Comparison of ENCODE assay signal across 24 mouse cellular contexts in genomic region chr7:144753657-144754031, GRCm38 (mm10). TPM values are rescaled to one million over a fixed set of nuclear protein-coding genes. Genes with fewer than 3 reads are reported as not detected.
DNase-seq lines count a peak whose midpoint lies in the region; ATAC-seq lines count a peak whose summit lies in the region.
"Had no signal": no experiment of that assay in that cellular context is flagged by ENCODE, and none has a peak within 500 bp of the region (broad histone marks: within the 10 kb centered on the region; RNA-seq: fewer than 3 reads in every experiment).

No protein-coding gene starts in this region.

- ATAC-seq in limb, embryonic 12.5 days (ENCODE audit: insufficient number of reproducible peaks, insufficient read depth, low FRiP score, low TSS enrichment, low read depth) = peak; percentile 33; the same call in 1 of the 2 replicates
- 0 out of 2 replicates have a peak, but pooled peaks have one; percentile 22 for ATAC-seq in embryonic facial prominence, embryonic 11.5 days (replicated peaks; ENCODE audit: insufficient number of reproducible peaks, low FRiP score, low TSS enrichment, low read depth)
- ATAC-seq in stomach, embryonic 14.5 days (ENCODE audit: insufficient number of reproducible peaks, insufficient read depth, low FRiP score, low read depth) = no peak
- ATAC-seq: forebrain, embryonic 13.5 days; midbrain, embryonic 15.5 days had no signal

- no peak for DNase-seq in limb, embryonic 10.5 days (ENCODE audit: low spot score)
- no peak for DNase-seq in embryonic facial prominence, embryonic 10.5 days (ENCODE audit: low spot score)
- DNase-seq in embryonic facial prominence, embryonic 11.5 days (ENCODE audit: low spot score) = no peak
- DNase-seq in kidney, adult 11 months = no peak
- DNase-seq in spleen, postnatal 10 days (ENCODE audit: low spot score in 2 of 2) = no peak
- DNase-seq: adrenal gland, postnatal 25 days; B cell, adult 2 months; cerebellum, adult 11-12 months; cerebellum, adult 9-11 months; embryo, embryonic 11 days; heart, postnatal 14 days; kidney, adult 2 months; kidney, postnatal 4 days; lung, postnatal 10 days; right cerebral cortex, adult 18-20 months; thymus, postnatal 4 days had no signal

- H3K36me3 ChIP-seq in limb, embryonic 12.5 days = no peaks in the 10 kb centered on the region
- no peaks in the 10 kb centered on the region for H3K36me3 ChIP-seq in limb, embryonic 10.5 days
- no peaks in the 10 kb centered on the region for H3K36me3 ChIP-seq in embryonic facial prominence, embryonic 10.5 days (replicated peaks)
- H3K36me3 ChIP-seq in embryonic facial prominence, embryonic 11.5 days (replicated peaks; ENCODE audit: control insufficient read depth, insufficient read depth, low read depth, low read length) = no peaks in the 10 kb centered on the region
- H3K36me3 ChIP-seq in stomach, embryonic 14.5 days (ENCODE audit: control insufficient read depth, insufficient read depth, low read length) = no peaks in the 10 kb centered on the region
- H3K36me3 ChIP-seq: limb, embryonic 15.5 days; midbrain, embryonic 15.5 days had no signal

- H3K9me3 ChIP-seq in limb, embryonic 12.5 days = no peaks in the 10 kb centered on the region
- H3K9me3 ChIP-seq in limb, embryonic 10.5 days (replicated peaks) = no peaks in the 10 kb centered on the region
- no peaks in the 10 kb centered on the region for H3K9me3 ChIP-seq in embryonic facial prominence, embryonic 10.5 days
- no peaks in the 10 kb centered on the region for H3K9me3 ChIP-seq in embryonic facial prominence, embryonic 11.5 days (replicated peaks; ENCODE audit: control insufficient read depth, low read length)
- H3K9me3 ChIP-seq in stomach, embryonic 14.5 days (ENCODE audit: control insufficient read depth, low read depth, low read length) = no peaks in the 10 kb centered on the region
- H3K9me3 ChIP-seq: forebrain, embryonic 13.5 days; limb, embryonic 15.5 days; midbrain, embryonic 15.5 days had no signal

- 86% methylated on average over 9 of the region's 9 CpGs for WGBS in limb, embryonic 12.5 days
- 89% methylated on average over 9 of the region's 9 CpGs for WGBS in limb, embryonic 10.5 days
- 88% methylated on average over 9 of the region's 9 CpGs for WGBS in embryonic facial prominence, embryonic 10.5 days
- WGBS in embryonic facial prominence, embryonic 11.5 days = 80% methylated on average over 9 of the region's 9 CpGs
- WGBS in stomach, embryonic 14.5 days = 65% methylated on average over 9 of the region's 9 CpGs

- no peak overlapping the region for H3K27ac ChIP-seq in limb, embryonic 12.5 days
- H3K27ac ChIP-seq in limb, embryonic 10.5 days = no peak overlapping the region
- 0 out of 2 replicates have a peak overlapping the region, but pooled peaks have one; percentile 1 for H3K27ac ChIP-seq in embryonic facial prominence, embryonic 10.5 days (replicated peaks)
- no peak overlapping the region for H3K27ac ChIP-seq in embryonic facial prominence, embryonic 11.5 days (replicated peaks; ENCODE audit: low read depth, low read length)
- H3K27ac ChIP-seq in stomach, embryonic 14.5 days (ENCODE audit: low read length) = peak overlapping the region; percentile 82
- H3K27ac ChIP-seq: forebrain, embryonic 13.5 days; hindbrain, postnatal 0 days; kidney, postnatal 0 days; limb, embryonic 15.5 days; liver, embryonic 14.5 days; midbrain, embryonic 15.5 days had no signal

- no peak overlapping the region for H3K4me2 ChIP-seq in limb, embryonic 12.5 days
- no peak overlapping the region for H3K4me2 ChIP-seq in embryonic facial prominence, embryonic 11.5 days (ENCODE audit: low read depth, low read length)
- no peak overlapping the region for H3K4me2 ChIP-seq in stomach, embryonic 14.5 days (replicated peaks; ENCODE audit: low read depth, low read length)
- H3K4me2 ChIP-seq: forebrain, embryonic 13.5 days; limb, embryonic 15.5 days; midbrain, embryonic 15.5 days had no signal

- H3K9ac ChIP-seq in limb, embryonic 12.5 days (replicated peaks) = no peak overlapping the region
- H3K9ac ChIP-seq in embryonic facial prominence, embryonic 11.5 days (replicated peaks; ENCODE audit: low read length) = no peak overlapping the region
- H3K9ac ChIP-seq in stomach, embryonic 14.5 days (replicated peaks; ENCODE audit: low read depth, low read length) = no peak overlapping the region
- H3K9ac ChIP-seq: forebrain, embryonic 13.5 days; limb, embryonic 15.5 days; liver, embryonic 14.5 days; midbrain, embryonic 15.5 days had no signal

- 0 out of 2 replicates have a peak, but pooled peaks cover 3% of the 10 kb centered on the region for H3K27me3 ChIP-seq in limb, embryonic 12.5 days
- no peaks in the 10 kb centered on the region for H3K27me3 ChIP-seq in limb, embryonic 10.5 days (ENCODE audit: low read depth, poor library complexity, severe bottlenecking)
- peaks cover 12% of the 10 kb centered on the region; the same call in 1 of the 2 replicates for H3K27me3 ChIP-seq in embryonic facial prominence, embryonic 10.5 days (replicated peaks; ENCODE audit: low read depth, poor library complexity, severe bottlenecking)
- H3K27me3 ChIP-seq in embryonic facial prominence, embryonic 11.5 days (ENCODE audit: control insufficient read depth, insufficient read depth, low read length) = no peaks in the 10 kb centered on the region
- no peaks in the 10 kb centered on the region for H3K27me3 ChIP-seq in stomach, embryonic 14.5 days (ENCODE audit: control insufficient read depth, insufficient read depth, low read length)
- H3K27me3 ChIP-seq: forebrain, embryonic 13.5 days; limb, embryonic 15.5 days; midbrain, embryonic 15.5 days had no signal

- H3K4me3 ChIP-seq in limb, embryonic 12.5 days (replicated peaks) = no peak overlapping the region
- no peak overlapping the region for H3K4me3 ChIP-seq in limb, embryonic 10.5 days
- no peak overlapping the region for H3K4me3 ChIP-seq in embryonic facial prominence, embryonic 10.5 days
- H3K4me3 ChIP-seq in embryonic facial prominence, embryonic 11.5 days (ENCODE audit: low read depth, low read length) = no peak overlapping the region
- no peak overlapping the region for H3K4me3 ChIP-seq in stomach, embryonic 14.5 days (ENCODE audit: low read depth, low read length)
- H3K4me3 ChIP-seq: forebrain, embryonic 13.5 days; limb, embryonic 15.5 days; midbrain, embryonic 15.5 days had no signal

- peaks cover 6% of the 10 kb centered on the region for H3K4me1 ChIP-seq in limb, embryonic 12.5 days (replicated peaks)
- peaks cover 7% of the 10 kb centered on the region; the same call in 1 of the 2 replicates for H3K4me1 ChIP-seq in limb, embryonic 10.5 days
- H3K4me1 ChIP-seq in embryonic facial prominence, embryonic 10.5 days = peaks cover 4% of the 10 kb centered on the region; the same call in 1 of the 2 replicates
- no peaks in the 10 kb centered on the region for H3K4me1 ChIP-seq in embryonic facial prominence, embryonic 11.5 days (ENCODE audit: control insufficient read depth, insufficient read depth, low read length)
- H3K4me1 ChIP-seq in stomach, embryonic 14.5 days (ENCODE audit: control insufficient read depth, insufficient read depth, low read length) = peaks cover 22% of the 10 kb centered on the region
- H3K4me1 ChIP-seq: midbrain, embryonic 15.5 days had no signal

RNA-seq across cellular contexts. Expression of gene Ano1, which starts 1.9 kb away (rescaled TPM):
- polyA plus RNA-seq in limb, embryonic 12.5 days (2016; fragmentation: Nextera tagmentation; extraction: Ambion mirVana) = 1.7 and 1.8 TPM in 2 replicates
- 3.1 and 6.0 TPM in 2 replicates for polyA plus RNA-seq in limb, embryonic 10.5 days (2016; fragmentation: Nextera tagmentation; extraction: Ambion mirVana)
- 8.7 and 11.3 TPM in 2 replicates for polyA plus RNA-seq in embryonic facial prominence, embryonic 10.5 days (2016; fragmentation: Nextera tagmentation; extraction: Ambion mirVana)
- 10.0 and 10.8 TPM in 2 replicates for polyA plus RNA-seq in embryonic facial prominence, embryonic 11.5 days (2014; fragmentation: Nextera tagmentation; extraction: Ambion mirVana)
- polyA plus RNA-seq in stomach, embryonic 14.5 days (2014; fragmentation: Nextera tagmentation; extraction: Ambion mirVana) = 65.0 and 69.8 TPM in 2 replicates

Comparison
In these comparisons a context has a peak if more than half of its experiments do, and no peak if none do; other contexts are left out.
1. H3K27ac ChIP-seq: peak in embryonic facial prominence, embryonic 10.5 days (single experiment) and stomach, embryonic 14.5 days (single experiment); none in limb, embryonic 12.5 days (single experiment), limb, embryonic 10.5 days (single experiment) and embryonic facial prominence, embryonic 11.5 days (single experiment).